ENCODE assay signal across 8 mouse cellular contexts in genomic region chr13:67552505-67553346, GRCm38 (mm10). TPM values are rescaled to one million over a fixed set of nuclear protein-coding genes. Genes with fewer than 3 reads are reported as not detected.
DNase-seq lines count a peak whose midpoint lies in the region; ATAC-seq and TF ChIP-seq lines count a peak whose summit lies in the region.

No protein-coding gene starts in this region.

- peak; percentile 92 for DNase-seq in MN1 (ENCODE audit: low spot score)
- peak; percentile 92 for DNase-seq in cerebellum, adult 9-10 months
- peak; percentile 87 for DNase-seq in hindbrain, embryonic 10.5 days (ENCODE audit: low spot score)
- peak; percentile 91 for DNase-seq in layer of hippocampus, adult 9-11 months
- DNase-seq in lung, postnatal 0 days (ENCODE audit: low spot score): peak; percentile 96
- DNase-seq in ovary, postnatal 14 days (ENCODE audit: low spot score): peak; percentile 61
- peak; percentile 89 for DNase-seq in thymus, postnatal 14 days

- H3K4me1 ChIP-seq in hindbrain, embryonic 10.5 days (replicated peaks): peaks cover 13% of the 10 kb centered on the region
- peaks cover 8% of the 10 kb centered on the region for H3K4me1 ChIP-seq in lung, postnatal 0 days (ENCODE audit: insufficient read depth, low read depth, low read length)

- H3K4me3 ChIP-seq in hindbrain, embryonic 10.5 days: peak overlapping the region; percentile 91
- H3K4me3 ChIP-seq in lung, postnatal 0 days (ENCODE audit: low read depth, low read length): peak overlapping the region; percentile 87

- 1% methylated on average over 44 of the region's 44 CpGs for WGBS in hindbrain, embryonic 10.5 days
- under 1% methylated on average over 44 of the region's 44 CpGs for WGBS in lung, postnatal 0 days

- ATAC-seq in frontal cortex, adult (ENCODE audit: low TSS enrichment): peak; percentile 100
- ATAC-seq in lung, postnatal 0 days: peak; percentile 99

- no peak for TF ChIP-seq CTCF in lung, postnatal 0 days (IDR thresholded peaks at IDR 0.05)

- H3K27me3 ChIP-seq in hindbrain, embryonic 10.5 days (ENCODE audit: insufficient read depth, poor library complexity, severe bottlenecking): no peaks in the 10 kb centered on the region
- H3K27me3 ChIP-seq in lung, postnatal 0 days (replicated peaks; ENCODE audit: insufficient read depth, low read length): no peaks in the 10 kb centered on the region

- peaks cover 9% of the 10 kb centered on the region for H3K36me3 ChIP-seq in hindbrain, embryonic 10.5 days
- no peaks in the 10 kb centered on the region for H3K36me3 ChIP-seq in lung, postnatal 0 days (ENCODE audit: insufficient read depth, low read length)

- H3K9me3 ChIP-seq in hindbrain, embryonic 10.5 days: no peaks in the 10 kb centered on the region
- H3K9me3 ChIP-seq in lung, postnatal 0 days (ENCODE audit: low read length): no peaks in the 10 kb centered on the region

- TF ChIP-seq EP300 in lung, postnatal 0 days (IDR thresholded peaks at IDR 0.05): no peak

- peak overlapping the region; percentile 97 for H3K27ac ChIP-seq in hindbrain, embryonic 10.5 days
- H3K27ac ChIP-seq in lung, postnatal 0 days (ENCODE audit: low read length): peak overlapping the region; percentile 90

- H3K9ac ChIP-seq in lung, postnatal 0 days (replicated peaks; ENCODE audit: low read depth): peak overlapping the region; percentile 79

- peak overlapping the region; percentile 68 for H3K4me2 ChIP-seq in lung, postnatal 0 days (replicated peaks; ENCODE audit: low read depth, low read length)

RNA-seq across cellular contexts. Expression of gene Zfp748, which starts 0.9 kb away (rescaled TPM):
- polyA plus RNA-seq in hindbrain, embryonic 10.5 days (2016; fragmentation: Nextera tagmentation; extraction: Ambion mirVana): 15.1 and 15.4 TPM in 2 replicates
- 5.5 and 6.7 TPM in 2 replicates for polyA plus RNA-seq in lung, postnatal 0 days (2015; fragmentation: Nextera tagmentation; extraction: Ambion mirVana)

RNA-seq across cellular contexts. Expression of gene Zfp87, which starts 26.7 kb away (rescaled TPM):
- 26.5 and 26.6 TPM in 2 replicates for polyA plus RNA-seq in hindbrain, embryonic 10.5 days (2016; fragmentation: Nextera tagmentation; extraction: Ambion mirVana)
- 33.8 and 40.5 TPM in 2 replicates for polyA plus RNA-seq in lung, postnatal 0 days (2015; fragmentation: Nextera tagmentation; extraction: Ambion mirVana)

RNA-seq across cellular contexts. Expression of gene Gm26965, which starts 26.8 kb away (rescaled TPM):
- polyA plus RNA-seq in hindbrain, embryonic 10.5 days (2016; fragmentation: Nextera tagmentation; extraction: Ambion mirVana): not detected in 2 replicates
- 0.12 and 0.39 TPM in 2 replicates for polyA plus RNA-seq in lung, postnatal 0 days (2015; fragmentation: Nextera tagmentation; extraction: Ambion mirVana)

RNA-seq across cellular contexts. Expression of gene Zfp58, which starts 52.4 kb away (rescaled TPM):
- polyA plus RNA-seq in hindbrain, embryonic 10.5 days (2016; fragmentation: Nextera tagmentation; extraction: Ambion mirVana): 12.9 and 14.2 TPM in 2 replicates
- polyA plus RNA-seq in lung, postnatal 0 days (2015; fragmentation: Nextera tagmentation; extraction: Ambion mirVana): 6.5 and 6.8 TPM in 2 replicates

RNA-seq across cellular contexts. Expression of gene Zfp729b, which starts 56.8 kb away (rescaled TPM):
- polyA plus RNA-seq in hindbrain, embryonic 10.5 days (2016; fragmentation: Nextera tagmentation; extraction: Ambion mirVana): 2.2 and 3.5 TPM in 2 replicates
- polyA plus RNA-seq in lung, postnatal 0 days (2015; fragmentation: Nextera tagmentation; extraction: Ambion mirVana): 2.9 and 3.4 TPM in 2 replicates

Comparison
In these comparisons a context has a peak if more than half of its experiments do, and no peak if none do; other contexts are left out.
1. Peak in every context shown above with its lines: DNase-seq, ATAC-seq, H3K4me3 ChIP-seq and H3K27ac ChIP-seq.